Mouse (Mus musculus) heart, embryonic 14.5 days (tissue): ENCODE data around the gene Rab4b. TPM values are rescaled to one million over a fixed set of nuclear protein-coding genes. Genes with fewer than 3 reads are reported as not detected.

Experiments used
- ATAC-seq: fragments of 200-750 bp; cut with Nextera tagmentation; 2 replicates; pipeline ENCODE4 v1.8.0; 2017; ENCODE audit warnings: low read depth, moderate TSS enrichment; ENCODE audit not compliant: insufficient number of reproducible peaks, insufficient read depth, low FRiP score
- H3K27ac ChIP-seq, 2 experiments: fragments of 200-500 bp in 1 of 2; fragments of 300-500 bp in 1 of 2; sonication (generic) in 1 of 2; replicated peaks in 1 of 2; 2 replicates each; pipeline ENCODE4 v1.5.1; 2012 to 2014; ENCODE audit warnings: low read depth in 2 of 2, low read length in 2 of 2, control low read depth in 1 of 2, mild to moderate bottlenecking in 1 of 2, mixed read lengths in 1 of 2; ENCODE audit not compliant: control insufficient read depth in 1 of 2, insufficient read depth in 1 of 2
- H3K27me3 ChIP-seq: fragments of 300-500 bp; sonication (generic); 2 replicates; pipeline ENCODE4 v1.6.1; 2014; ENCODE audit warnings: mild to moderate bottlenecking, low read length, control low read depth; ENCODE audit not compliant: control insufficient read depth, insufficient read depth
- H3K36me3 ChIP-seq: fragments of 300-500 bp; sonication (generic); 2 replicates; pipeline ENCODE4 v1.6.1; 2014; ENCODE audit warnings: mild to moderate bottlenecking, control low read depth, low read length, mixed read lengths; ENCODE audit not compliant: control insufficient read depth, insufficient read depth
- H3K4me1 ChIP-seq, 2 experiments: fragments of 200-500 bp in 1 of 2; fragments of 300-500 bp in 1 of 2; sonication (generic) in 1 of 2; 2 replicates each; pipeline ENCODE4 v1.6.1; 2012 to 2014; ENCODE audit warnings: low read length in 2 of 2, control low read depth in 1 of 2, mixed read lengths in 1 of 2; ENCODE audit not compliant: control insufficient read depth in 2 of 2, insufficient read depth in 2 of 2
- H3K4me2 ChIP-seq: fragments of 300-500 bp; sonication (generic); 2 replicates; pipeline ENCODE4 v1.6.1; 2014; ENCODE audit warnings: mild to moderate bottlenecking, low read length
- H3K4me3 ChIP-seq, 2 experiments: fragments of 200-500 bp in 1 of 2; fragments of 300-500 bp in 1 of 2; sonication (generic) in 1 of 2; 2 replicates each; pipeline ENCODE4 v1.5.1; 2012 to 2014; ENCODE audit warnings: low read length in 2 of 2, mild to moderate bottlenecking in 2 of 2, control low read depth in 1 of 2, low read depth in 1 of 2, moderate library complexity in 1 of 2; ENCODE audit not compliant: control insufficient read depth in 1 of 2, insufficient read depth in 1 of 2
- H3K9ac ChIP-seq: fragments of 300-500 bp; sonication (generic); 2 replicates; pipeline ENCODE4 v1.6.1; 2014; ENCODE audit warnings: mild to moderate bottlenecking, low read length
- H3K9me3 ChIP-seq: fragments of 300-500 bp; sonication (generic); 2 replicates; pipeline ENCODE4 v1.6.1; 2016; ENCODE audit warnings: low read length, control low read depth; ENCODE audit not compliant: control insufficient read depth
- WGBS: fragments of 180-500 bp; shearing (Covaris S2); extraction: QIAGEN DNeasy Blood & Tissue Kit; methylation state at CpG from one replicate; pipeline ENCODE4 v1.1.7; 2014; 5-methylcytosine and 5-hydroxymethylcytosine counted together
- polyA plus RNA-seq: library from polyadenylated mRNA; unstranded; fragments of >200 nt; fragmentation: Nextera tagmentation; extraction: Ambion mirVana; gene quantifications from 2 replicates; pipeline ENCODE4 v1.2.1, GENCODE M21; 2014

Rab4b gene
- polyA plus RNA-seq, 1 experiment from 2014 or later, result 43.4 TPM

DNA sequence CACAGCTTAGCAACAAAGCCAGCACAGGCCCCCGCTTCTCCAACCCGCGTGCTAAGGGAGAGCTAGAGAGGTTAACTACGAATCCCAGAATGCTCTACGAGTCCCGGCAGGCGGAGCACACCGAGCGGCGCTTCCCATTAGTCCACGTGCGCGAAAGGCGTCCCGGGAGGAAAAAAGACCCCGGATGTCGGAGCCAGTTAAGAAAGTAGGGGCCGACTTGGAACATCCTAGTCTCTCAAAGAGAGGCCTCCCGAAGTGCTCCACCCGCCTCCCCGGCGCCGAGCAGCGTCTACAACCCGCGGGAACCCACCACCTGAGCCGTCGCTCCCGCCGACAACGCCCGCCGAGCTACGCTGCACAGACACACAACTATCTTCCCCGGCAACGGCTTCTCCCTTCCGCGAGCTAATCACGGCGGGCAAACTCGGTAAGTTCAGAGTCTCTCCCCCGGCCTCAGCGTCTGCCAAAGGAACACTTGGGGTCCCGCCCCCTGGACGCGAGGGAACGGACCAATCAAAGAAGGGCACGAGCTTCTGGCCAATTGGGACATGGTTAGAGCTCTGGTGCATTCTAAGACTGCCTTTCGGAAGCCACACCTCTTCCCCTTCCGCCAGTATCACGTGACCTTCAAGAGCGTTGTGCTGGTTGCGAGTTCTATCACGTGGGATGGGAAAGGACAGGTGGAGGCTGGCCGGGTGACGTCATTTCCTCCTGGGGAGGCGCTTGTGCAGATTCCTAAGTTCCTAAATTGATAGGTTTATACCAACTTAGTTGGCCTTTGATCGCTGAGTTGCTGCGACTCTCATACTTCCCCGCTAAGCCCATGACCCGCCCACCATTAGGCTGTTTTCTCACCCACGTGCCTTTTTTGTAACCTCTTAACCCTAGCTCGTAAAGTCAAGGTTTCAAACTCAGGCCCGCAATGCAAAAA, 17.2 kb upstream of the Rab4b start, which contains the start of the genes BC024978 and Snrpa:
BC024978 (plus strand) TSS at position 101 of the 931 bp plus-strand sequence.
Snrpa (minus strand) TSS at position 591 of the 931 bp plus-strand sequence.
- WGBS, result under 1% methylated on average over 64 of the region's 64 CpGs
- peak within 1 kb of the TSS; percentile 99 to 100 for H3K27ac ChIP-seq
- peak; percentile 99 for ATAC-seq
- peak within 1 kb of the TSS; percentile 87 for H3K4me2 ChIP-seq
- H3K4me1 ChIP-seq, result peaks cover 4 to 13% of the 10 kb centered on the region in 2 experiments
- no peaks in the 10 kb centered on the region for H3K27me3 ChIP-seq
- H3K36me3 ChIP-seq, result peaks cover 57% of the 10 kb centered on the region
- H3K9ac ChIP-seq, result peak within 1 kb of the TSS; percentile 95
- H3K9me3 ChIP-seq, result no peaks in the 10 kb centered on the region
- H3K4me3 ChIP-seq, result peak within 1 kb of the TSS; percentile 76 to 100

DNA sequence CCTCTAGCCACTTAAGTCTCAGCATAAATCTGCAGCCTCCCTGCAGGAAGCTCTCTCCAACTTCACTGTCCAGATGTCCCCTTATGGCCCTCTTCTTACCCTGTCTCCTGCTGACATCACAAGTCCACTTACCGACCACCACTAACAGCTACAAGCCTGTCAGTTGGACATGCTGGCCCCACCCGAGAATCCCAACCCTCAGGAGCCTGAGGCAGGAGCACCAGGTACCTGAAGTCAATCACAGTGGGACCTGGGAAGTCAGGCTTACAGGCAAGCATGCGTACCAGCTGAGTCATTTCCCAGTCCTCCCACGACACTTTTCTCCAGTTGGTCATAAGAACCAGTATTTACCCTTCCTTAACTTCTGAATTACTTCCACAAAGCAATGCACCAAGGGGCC, 15.0 kb upstream of the Rab4b start:
- Histone ChIP-seq H3K4me1 (peaks cover 4 to 13% of the 10 kb centered on the region in 2 experiments), H3K9ac (no peak overlapping the region), H3K27ac (no peak overlapping the region), H3K27me3 (no peaks in the 10 kb centered on the region), H3K9me3 (no peaks in the 10 kb centered on the region), H3K36me3 (peaks cover 74% of the 10 kb centered on the region), H3K4me2 (no peak overlapping the region), H3K4me3 (no peak overlapping the region)
- WGBS, result 76% methylated on average over 4 of the region's 4 CpGs
- ATAC-seq, result no peak

DNA sequence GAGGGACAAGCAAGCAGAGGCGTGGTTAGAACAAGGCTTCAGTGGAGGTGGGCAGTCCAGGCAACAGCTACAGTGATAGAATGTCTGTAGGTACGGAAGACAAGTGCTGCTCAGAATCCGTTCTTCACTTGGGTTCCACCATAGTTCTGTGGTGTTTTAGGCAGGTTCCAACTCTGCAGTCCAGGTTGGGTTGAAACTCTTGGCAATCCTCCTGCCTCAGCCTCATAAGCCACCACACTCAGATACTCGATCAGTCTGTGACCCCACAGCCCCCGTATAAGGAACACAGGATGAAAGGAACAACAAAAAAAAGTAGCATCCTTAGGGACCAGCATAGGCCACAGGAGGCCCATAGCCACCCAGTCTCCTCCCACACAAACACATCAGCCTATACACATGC, 13.7 kb upstream of the Rab4b start:
- Histone ChIP-seq H3K36me3 (peaks cover 77% of the 10 kb centered on the region), H3K27ac (no peak overlapping the region), H3K4me3 (no peak overlapping the region), H3K4me2 (no peak overlapping the region), H3K27me3 (no peaks in the 10 kb centered on the region), H3K9ac (no peak overlapping the region), H3K9me3 (no peaks in the 10 kb centered on the region), H3K4me1 (peaks cover 4 to 13% of the 10 kb centered on the region in 2 experiments)
- ATAC-seq, result no peak
- WGBS, result 93% methylated on average over 5 of the region's 5 CpGs

DNA sequence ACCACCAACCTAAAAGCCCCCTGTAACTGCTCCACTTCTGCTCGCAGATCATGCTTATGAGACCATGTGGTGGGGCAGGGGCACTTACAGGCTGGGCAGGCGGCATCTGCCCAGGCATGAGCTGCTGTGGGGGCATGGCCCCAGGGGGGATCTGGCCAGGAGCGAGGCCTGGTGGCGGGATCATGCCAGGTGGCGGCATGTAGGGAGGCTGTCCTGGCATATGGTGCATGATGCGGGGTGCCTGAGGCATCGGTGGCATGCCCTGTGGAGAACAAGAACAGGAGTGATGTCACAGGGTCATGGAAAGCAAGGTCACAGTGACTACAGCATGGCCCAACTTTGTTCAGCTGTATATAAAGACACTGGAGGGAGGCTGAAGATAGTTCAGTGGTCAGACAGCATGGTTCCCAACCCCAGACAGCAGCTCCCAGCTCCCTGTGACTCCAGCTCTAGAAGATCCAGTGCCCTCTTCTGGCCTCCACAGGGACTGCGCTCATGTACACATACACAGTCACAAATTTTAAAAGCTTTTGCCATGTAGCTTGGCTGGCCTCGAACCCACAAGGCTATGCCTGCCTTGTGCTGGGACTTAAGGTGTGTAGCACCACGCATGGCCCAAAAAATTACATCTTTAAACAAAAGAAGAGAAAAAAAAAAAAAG, 10.7 kb upstream of the Rab4b start:
- Histone ChIP-seq H3K4me1 (peaks cover 0 to 5% of the 10 kb centered on the region in 2 experiments; a peak in 2 of 4 replicates), H3K9me3 (0 out of 2 replicates have a peak, but pooled peaks cover 3% of the 10 kb centered on the region), H3K27ac (no peak overlapping the region), H3K9ac (no peak overlapping the region), H3K36me3 (peaks cover 100% of the 10 kb centered on the region), H3K4me3 (no peak overlapping the region), H3K4me2 (no peak overlapping the region), H3K27me3 (no peaks in the 10 kb centered on the region)
- no peak for ATAC-seq
- WGBS, result 96% methylated on average over 10 of the region's 10 CpGs

DNA sequence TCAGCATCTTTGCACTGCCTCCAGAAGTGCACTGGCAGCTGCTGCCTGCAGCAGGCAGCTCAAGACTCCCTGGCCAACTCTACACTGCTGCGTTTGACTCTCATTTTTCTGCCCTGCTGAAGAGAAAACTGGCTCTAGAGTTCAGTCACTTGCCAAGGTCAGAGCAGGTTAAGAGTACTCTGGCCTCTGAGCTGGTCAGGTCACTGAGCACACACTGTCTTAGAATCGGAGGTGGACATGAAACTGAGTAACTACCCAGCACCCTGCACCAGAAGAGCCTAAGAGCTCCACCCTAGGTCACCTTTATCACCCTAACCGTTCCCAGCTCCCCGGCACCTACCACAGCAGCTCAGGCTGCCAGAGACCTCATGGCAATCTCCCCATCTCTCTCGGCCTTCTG, 7.3 kb upstream of the Rab4b start:
- Histone ChIP-seq H3K4me2 (no peak overlapping the region), H3K27ac (no peak overlapping the region), H3K9me3 (0 out of 2 replicates have a peak, but pooled peaks cover 3% of the 10 kb centered on the region), H3K4me1 (no peaks in the 10 kb centered on the region), H3K27me3 (no peaks in the 10 kb centered on the region), H3K4me3 (no peak overlapping the region), H3K36me3 (peaks cover 82% of the 10 kb centered on the region), H3K9ac (no peak overlapping the region)
- WGBS, result 94% methylated on average over 5 of the region's 5 CpGs
- no peak for ATAC-seq

DNA sequence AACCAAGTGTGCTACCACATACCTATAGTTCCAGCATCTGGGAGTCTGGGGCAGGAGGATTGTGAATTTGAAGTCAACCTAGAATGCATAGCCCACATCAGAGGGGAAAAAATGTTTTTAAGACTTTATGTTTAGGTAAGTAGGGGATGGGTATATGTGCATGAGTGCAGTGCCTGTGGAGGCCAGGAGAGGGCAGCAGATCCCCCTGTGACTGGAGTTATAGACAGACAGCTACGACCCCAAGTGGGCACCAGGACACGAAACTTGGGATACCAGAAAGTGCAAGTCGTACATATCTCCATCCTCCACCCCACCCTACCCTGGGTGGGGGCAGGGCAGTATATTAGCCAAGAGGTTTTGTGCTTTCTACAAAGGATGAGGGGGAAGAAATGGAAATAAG, 6.3 kb upstream of the Rab4b start:
- no peak for ATAC-seq
- H3K27me3 ChIP-seq, result no peaks in the 10 kb centered on the region

DNA sequence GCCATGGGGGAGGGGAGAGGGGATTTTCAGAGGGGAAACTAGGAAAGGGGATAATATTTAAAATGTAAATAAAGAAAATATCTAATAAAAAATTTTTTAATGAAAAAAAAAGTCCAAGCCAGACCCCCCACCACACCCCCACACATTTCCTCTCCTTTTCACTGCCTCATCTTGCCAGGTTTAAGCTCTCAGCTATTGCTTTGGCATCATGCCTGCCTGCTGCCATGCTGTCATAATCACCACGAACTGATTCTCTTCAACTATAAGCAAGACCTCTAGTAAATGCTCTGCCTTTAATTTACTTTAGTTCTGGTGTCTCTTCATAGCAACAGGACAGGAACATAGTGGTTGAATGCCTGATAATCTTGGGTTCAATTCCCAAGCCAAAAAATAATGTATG, 3.8 kb upstream of the Rab4b start:
- Histone ChIP-seq H3K4me2 (no peak overlapping the region), H3K9me3 (0 out of 2 replicates have a peak, but pooled peaks cover 3% of the 10 kb centered on the region), H3K27me3 (no peaks in the 10 kb centered on the region), H3K36me3 (peaks cover 47% of the 10 kb centered on the region), H3K4me1 (peaks cover 0 to 4% of the 10 kb centered on the region in 2 experiments; a peak in 2 of 4 replicates), H3K4me3 (no peak overlapping the region), H3K9ac (no peak overlapping the region), H3K27ac (no peak overlapping the region)
- 88% methylated on average over 1 of the region's 1 CpGs for WGBS
- no peak for ATAC-seq

More for the DNA sequence above, 6.3 kb upstream of the Rab4b start:
- 62% methylated on average over 3 of the region's 3 CpGs for WGBS
- Histone ChIP-seq H3K4me1 (no peaks in the 10 kb centered on the region; a peak in 1 of 4 replicates), H3K9me3 (0 out of 2 replicates have a peak, but pooled peaks cover 3% of the 10 kb centered on the region), H3K27ac (no peak overlapping the region), H3K4me2 (no peak overlapping the region), H3K4me3 (no peak overlapping the region), H3K36me3 (peaks cover 71% of the 10 kb centered on the region), H3K9ac (no peak overlapping the region)
